Mouse (Mus musculus) lung, postnatal 0 days (tissue): ENCODE measurements at regions not wholly inside any gene's neighbourhood (a gene's known extent, or its start where the extent isn't known, plus 50 kb on each side); places are given as distances from the start of the nearest gene placed in this dataset.

ENCODE experiments used
- ATAC-seq: fragments of 200-750 bp; cut with Nextera tagmentation; 2 replicates; pipeline ENCODE4 v1.8.0; 2017; ENCODE audit warnings: moderate library complexity
- DNase-seq: peaks from one replicate; pipeline ENCODE4 v3.0.0-alpha.2; 2016; ENCODE audit warnings: low spot score
- H3K27ac ChIP-seq: fragments of 300-500 bp; sonication (generic); 2 replicates; pipeline ENCODE4 v1.5.1; 2014; ENCODE audit warnings: antibody characterized with exemption, mild to moderate bottlenecking, low read length, mixed read lengths
- H3K27me3 ChIP-seq: fragments of 300-500 bp; sonication (generic); replicated peaks from 2 replicates; pipeline ENCODE4 v1.6.1; 2014; ENCODE audit warnings: low read length, mixed read lengths; ENCODE audit not compliant: insufficient read depth
- H3K36me3 ChIP-seq: fragments of 300-500 bp; sonication (generic); 2 replicates; pipeline ENCODE4 v1.6.1; 2014; ENCODE audit warnings: low read length, mixed read lengths; ENCODE audit not compliant: insufficient read depth
- H3K4me1 ChIP-seq: fragments of 300-500 bp; sonication (generic); 2 replicates; pipeline ENCODE4 v1.6.1; 2014; ENCODE audit warnings: antibody characterized with exemption, low read depth, low read length, mixed read lengths; ENCODE audit not compliant: insufficient read depth
- H3K4me2 ChIP-seq: fragments of 300-500 bp; sonication (generic); replicated peaks from 2 replicates; pipeline ENCODE4 v1.6.1; 2014; ENCODE audit warnings: low read depth, mild to moderate bottlenecking, low read length, moderate library complexity, mixed read lengths
- H3K4me3 ChIP-seq: fragments of 300-500 bp; sonication (generic); 2 replicates; pipeline ENCODE4 v1.5.1; 2014; ENCODE audit warnings: low read depth, low read length
- H3K9ac ChIP-seq: fragments of 300-500 bp; sonication (generic); replicated peaks from 2 replicates; pipeline ENCODE4 v1.6.1; 2014; ENCODE audit warnings: low read depth, mild to moderate bottlenecking
- H3K9me3 ChIP-seq: fragments of 300-500 bp; sonication (generic); 2 replicates; pipeline ENCODE4 v1.6.1; 2016; ENCODE audit warnings: low read length, mixed read lengths
- CTCF ChIP-seq: IDR thresholded peaks from 2 replicates; pipeline ENCODE4 v1.5.1; 2016; ENCODE audit warnings: antibody characterized with exemption, mild to moderate bottlenecking
- EP300 ChIP-seq: IDR thresholded peaks from 2 replicates; pipeline ENCODE4 v1.6.1; 2016; ENCODE audit warnings: antibody characterized with exemption, mild to moderate bottlenecking, control low read depth
- WGBS: fragments of 180-500 bp; shearing (Covaris S2); extraction: QIAGEN DNeasy Blood & Tissue Kit; methylation state at CpG from one replicate; pipeline ENCODE4 v1.1.7; 2014; 5-methylcytosine and 5-hydroxymethylcytosine counted together

- Histone ChIP-seq H3K36me3 (no peaks in the 10 kb centered on the region), H3K4me2 (no peak overlapping the region), H3K9me3 (no peaks in the 10 kb centered on the region), H3K9ac (no peak overlapping the region), H3K27ac (no peak overlapping the region), H3K27me3 (no peaks in the 10 kb centered on the region), H3K4me3 (no peak overlapping the region), H3K4me1 (no peaks in the 10 kb centered on the region)
- WGBS, result 16% methylated on average over 8 of the region's 8 CpGs
- DNase-seq (no peak), ATAC-seq (no peak)
- TF ChIP-seq CTCF (no peak), EP300 (no peak)
Measured at GRCm38 (mm10) chr3:102262665-102263064, 58.2 kb upstream of the Vangl1 start.

GRCm38 (mm10) chr3:102261517-102261916, 57.0 kb upstream of the Vangl1 start:
- H3K9me3 ChIP-seq, result no peaks in the 10 kb centered on the region
- no peak overlapping the region for H3K4me2 ChIP-seq
- H3K27me3 ChIP-seq, result no peaks in the 10 kb centered on the region
- 64% methylated on average over 3 of the region's 3 CpGs for WGBS
- TF ChIP-seq CTCF, result no peak
- no peak for TF ChIP-seq EP300
- H3K4me3 ChIP-seq, result no peak overlapping the region
- ATAC-seq (no peak), DNase-seq (no peak)
- no peaks in the 10 kb centered on the region for H3K36me3 ChIP-seq
- H3K27ac ChIP-seq, result no peak overlapping the region
- H3K9ac ChIP-seq, result no peak overlapping the region
- no peaks in the 10 kb centered on the region for H3K4me1 ChIP-seq
